Mouse (Mus musculus): ENCODE measurements around the gene Rcor2. TPM values are rescaled to one million over a fixed set of nuclear protein-coding genes. Genes with fewer than 3 reads are reported as not detected.

Gene Rcor2
- polyA plus RNA-seq, 1 experiment = 1.8 TPM

DNA sequence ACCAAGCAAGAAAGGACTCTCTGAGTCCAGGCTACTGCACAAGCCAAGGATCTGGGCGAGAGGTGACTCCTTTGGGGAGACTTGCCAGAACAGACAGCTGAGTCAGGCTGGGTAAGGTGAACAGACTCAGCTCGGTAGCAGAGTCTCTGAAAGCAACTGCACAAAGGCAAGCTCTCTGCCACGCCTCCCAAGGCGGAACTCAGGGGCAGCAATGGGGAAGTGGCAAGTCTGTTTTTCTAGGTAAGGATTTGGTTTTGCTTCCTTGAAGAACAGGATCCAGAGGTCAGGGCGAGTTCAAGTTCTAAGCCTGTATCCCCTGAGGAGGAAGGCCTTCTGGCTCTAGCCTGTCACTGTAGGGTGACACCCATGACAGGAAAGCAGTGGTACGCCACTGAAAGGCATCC lies 40.6 kb upstream of the Rcor2 start:
- WGBS = 27% methylated on average over 6 of the region's 6 CpGs
- H3K27me3 ChIP-seq (ENCODE audit: control insufficient read depth, insufficient read depth, low read length) = no peaks in the 10 kb centered on the region
- H3K36me3 ChIP-seq (ENCODE audit: control insufficient read depth, insufficient read depth, low read length) = peaks cover 14% of the 10 kb centered on the region
- peak overlapping the region; percentile 73 for H3K27ac ChIP-seq (ENCODE audit: insufficient read depth, low read length)
- no peak overlapping the region for H3K4me3 ChIP-seq (ENCODE audit: extremely low read depth, insufficient read depth, insufficient read length)
- TF ChIP-seq CTCF (IDR thresholded peaks at IDR 0.05; ENCODE audit: extremely low read depth, insufficient read depth, insufficient read length, insufficient replicate concordance) = no peak
- no peak for TF ChIP-seq POLR2A (IDR thresholded peaks at IDR 0.05; ENCODE audit: low read depth, low read length)
- DNase-seq (ENCODE audit: low read depth in 1 of 2, low spot score in 2 of 2) = peak in 1 of 2 experiments; percentile 39
- H3K4me1 ChIP-seq (ENCODE audit: control insufficient read depth, insufficient read depth, insufficient read length) = peaks cover 15% of the 10 kb centered on the region; the same call in 1 of the 2 replicates

- peak; percentile 69 to 79 for DNase-seq (ENCODE audit: low read depth in 1 of 2, low spot score in 2 of 2)
- TF ChIP-seq POLR2A (IDR thresholded peaks at IDR 0.05; ENCODE audit: low read depth, low read length) (no peak), CTCF (IDR thresholded peaks at IDR 0.05; ENCODE audit: extremely low read depth, insufficient read depth, insufficient read length, insufficient replicate concordance) (peak; percentile 85; the same call in 1 of the 2 replicates)
- 42% methylated on average over 8 of the region's 8 CpGs for WGBS
- Histone ChIP-seq H3K4me1 (ENCODE audit: control insufficient read depth, insufficient read depth, insufficient read length) (no peaks in the 10 kb centered on the region; the same call in 1 of the 2 replicates), H3K27ac (ENCODE audit: insufficient read depth, low read length) (no peak overlapping the region), H3K4me3 (ENCODE audit: extremely low read depth, insufficient read depth, insufficient read length) (no peak overlapping the region), H3K36me3 (ENCODE audit: control insufficient read depth, insufficient read depth, low read length) (peaks cover 6% of the 10 kb centered on the region), H3K27me3 (ENCODE audit: control insufficient read depth, insufficient read depth, low read length) (no peaks in the 10 kb centered on the region)
Observed at GRCm38 (mm10) chr19:7234537-7235221, 32.4 kb upstream of the Rcor2 start.

DNA sequence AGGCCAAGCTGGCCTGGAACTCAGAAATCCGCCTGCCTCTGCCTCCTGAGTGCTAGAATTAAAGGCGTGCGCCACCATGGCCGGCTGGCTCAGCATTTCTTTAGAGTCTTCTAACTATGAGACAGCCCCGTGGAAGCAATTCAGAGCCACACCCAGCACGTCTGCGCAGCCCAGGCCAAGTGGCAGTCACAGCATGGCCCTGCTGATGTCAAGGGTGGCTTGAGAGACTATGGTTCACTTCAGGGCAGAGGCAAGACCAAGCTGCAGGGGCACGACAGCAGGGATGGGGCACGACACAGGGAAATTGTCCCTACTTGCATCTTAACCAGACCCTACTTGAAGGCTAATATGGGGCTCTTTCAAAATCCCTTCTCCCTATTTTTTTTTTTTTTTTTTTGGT lies 31.7 kb upstream of the Rcor2 start:
- Histone ChIP-seq H3K27me3 (ENCODE audit: control insufficient read depth, insufficient read depth, low read length) (no peaks in the 10 kb centered on the region), H3K4me1 (ENCODE audit: control insufficient read depth, insufficient read depth, insufficient read length) (peaks cover 5% of the 10 kb centered on the region; the same call in 1 of the 2 replicates), H3K36me3 (ENCODE audit: control insufficient read depth, insufficient read depth, low read length) (peaks cover 4% of the 10 kb centered on the region; the same call in 1 of the 2 replicates), H3K4me3 (ENCODE audit: extremely low read depth, insufficient read depth, insufficient read length) (no peak overlapping the region), H3K27ac (ENCODE audit: insufficient read depth, low read length) (no peak overlapping the region)
- WGBS = 91% methylated on average over 9 of the region's 9 CpGs
- no peak for DNase-seq (ENCODE audit: low read depth in 1 of 2, low spot score in 2 of 2)
- no peak for TF ChIP-seq POLR2A (IDR thresholded peaks at IDR 0.05; ENCODE audit: low read depth, low read length)

DNA sequence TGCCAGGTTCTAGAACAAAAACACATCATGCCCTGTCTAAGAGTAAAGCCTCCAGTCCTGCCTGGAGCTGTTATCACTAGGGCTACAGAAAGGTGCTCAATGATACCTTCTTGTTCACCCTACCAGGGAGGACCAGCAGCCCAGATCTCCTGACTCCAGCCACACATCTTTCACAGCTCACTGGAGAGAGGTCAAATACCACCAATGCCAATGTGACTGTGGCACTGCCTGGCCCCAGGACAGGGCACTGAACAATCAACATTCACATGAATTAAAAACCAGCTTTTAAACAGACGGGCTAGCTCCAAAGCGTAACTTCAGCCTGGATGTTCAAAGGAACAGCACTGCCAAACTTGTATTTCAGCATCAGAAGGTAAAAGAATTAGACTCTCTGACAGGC lies 31.1 kb upstream of the Rcor2 start:
- Histone ChIP-seq H3K27ac (ENCODE audit: insufficient read depth, low read length) (no peak overlapping the region), H3K4me1 (ENCODE audit: control insufficient read depth, insufficient read depth, insufficient read length) (peaks cover 5% of the 10 kb centered on the region), H3K27me3 (ENCODE audit: control insufficient read depth, insufficient read depth, low read length) (no peaks in the 10 kb centered on the region), H3K36me3 (ENCODE audit: control insufficient read depth, insufficient read depth, low read length) (peaks cover 4% of the 10 kb centered on the region; the same call in 1 of the 2 replicates), H3K4me3 (ENCODE audit: extremely low read depth, insufficient read depth, insufficient read length) (no peak overlapping the region)
- TF ChIP-seq CTCF (IDR thresholded peaks at IDR 0.05; ENCODE audit: extremely low read depth, insufficient read depth, insufficient read length, insufficient replicate concordance) (no peak), POLR2A (IDR thresholded peaks at IDR 0.05; ENCODE audit: low read depth, low read length) (no peak)
- DNase-seq (ENCODE audit: low read depth in 1 of 2, low spot score in 2 of 2) = no peak
- WGBS = 99% methylated on average over 2 of the region's 2 CpGs

GRCm38 (mm10) chr19:7236742-7237141 lies 30.4 kb upstream of the Rcor2 start:
- 88% methylated on average over 4 of the region's 4 CpGs for WGBS
- Histone ChIP-seq H3K4me1 (ENCODE audit: control insufficient read depth, insufficient read depth, insufficient read length) (peaks cover 5% of the 10 kb centered on the region), H3K36me3 (ENCODE audit: control insufficient read depth, insufficient read depth, low read length) (peaks cover 1% of the 10 kb centered on the region; the same call in 1 of the 2 replicates), H3K27me3 (ENCODE audit: control insufficient read depth, insufficient read depth, low read length) (no peaks in the 10 kb centered on the region), H3K4me3 (ENCODE audit: extremely low read depth, insufficient read depth, insufficient read length) (no peak overlapping the region), H3K27ac (ENCODE audit: insufficient read depth, low read length) (no peak overlapping the region)
- TF ChIP-seq CTCF (IDR thresholded peaks at IDR 0.05; ENCODE audit: extremely low read depth, insufficient read depth, insufficient read length, insufficient replicate concordance) (no peak), POLR2A (IDR thresholded peaks at IDR 0.05; ENCODE audit: low read depth, low read length) (no peak)
- DNase-seq (ENCODE audit: low read depth in 1 of 2, low spot score in 2 of 2) = no peak

- no peak overlapping the region for H3K27ac ChIP-seq (ENCODE audit: insufficient read depth, low read length)
- no peak for DNase-seq (ENCODE audit: low read depth in 1 of 2, low spot score in 2 of 2)
- 83% methylated on average over 3 of the region's 3 CpGs for WGBS
Observed at GRCm38 (mm10) chr19:7239574-7239973, 27.6 kb upstream of the Rcor2 start.

DNA sequence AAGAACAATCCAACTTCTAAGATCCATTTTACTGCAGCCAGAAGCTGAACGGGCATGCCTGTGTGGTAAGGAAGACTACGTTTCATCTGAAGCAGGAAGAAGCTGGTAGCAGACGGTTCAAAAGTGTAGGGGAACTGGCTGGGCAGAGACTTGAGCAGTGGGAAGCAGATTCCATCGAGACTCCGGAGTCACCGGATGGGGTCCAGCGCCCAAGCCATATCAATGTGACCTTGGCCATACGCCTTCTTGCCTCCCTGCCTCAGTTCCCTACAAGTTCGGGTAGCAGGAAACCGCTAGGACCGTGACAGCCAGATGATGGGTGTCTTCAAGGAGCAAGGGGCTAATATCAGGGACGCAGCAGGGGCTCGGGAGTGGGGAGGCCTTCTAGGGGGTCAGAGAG lies 26.8 kb upstream of the Rcor2 start:
- no peaks in the 10 kb centered on the region for H3K27me3 ChIP-seq (ENCODE audit: control insufficient read depth, insufficient read depth, low read length)
- no peak for TF ChIP-seq POLR2A (IDR thresholded peaks at IDR 0.05; ENCODE audit: low read depth, low read length)
- no peak for TF ChIP-seq CTCF (IDR thresholded peaks at IDR 0.05; ENCODE audit: extremely low read depth, insufficient read depth, insufficient read length, insufficient replicate concordance)
- peak overlapping the region; percentile 80 for H3K4me3 ChIP-seq (ENCODE audit: extremely low read depth, insufficient read depth, insufficient read length)
- H3K27ac ChIP-seq (ENCODE audit: insufficient read depth, low read length) = peak overlapping the region; percentile 33; the same call in 1 of the 2 replicates
- DNase-seq (ENCODE audit: low read depth in 1 of 2, low spot score in 2 of 2) = no peak
- H3K36me3 ChIP-seq (ENCODE audit: control insufficient read depth, insufficient read depth, low read length) = no peaks in the 10 kb centered on the region
- WGBS = under 1% methylated on average over 13 of the region's 13 CpGs
- H3K4me1 ChIP-seq (ENCODE audit: control insufficient read depth, insufficient read depth, insufficient read length) = peaks cover 5% of the 10 kb centered on the region

More at GRCm38 (mm10) chr19:7239574-7239973, 27.6 kb upstream of the Rcor2 start:
- Histone ChIP-seq H3K4me3 (ENCODE audit: extremely low read depth, insufficient read depth, insufficient read length) (no peak overlapping the region; the same call in 1 of the 2 replicates), H3K36me3 (ENCODE audit: control insufficient read depth, insufficient read depth, low read length) (no peaks in the 10 kb centered on the region), H3K27me3 (ENCODE audit: control insufficient read depth, insufficient read depth, low read length) (no peaks in the 10 kb centered on the region), H3K4me1 (ENCODE audit: control insufficient read depth, insufficient read depth, insufficient read length) (peaks cover 5% of the 10 kb centered on the region)
- TF ChIP-seq POLR2A (IDR thresholded peaks at IDR 0.05; ENCODE audit: low read depth, low read length) (no peak), CTCF (IDR thresholded peaks at IDR 0.05; ENCODE audit: extremely low read depth, insufficient read depth, insufficient read length, insufficient replicate concordance) (no peak)
